Mouse (Mus musculus): ENCODE data around the gene Ptprr. TPM values are rescaled to one million over a fixed set of nuclear protein-coding genes. Genes with fewer than 3 reads are reported as not detected.

The Ptprr gene
- polyA plus RNA-seq, 1 experiment, result 1.6 TPM

DNA sequence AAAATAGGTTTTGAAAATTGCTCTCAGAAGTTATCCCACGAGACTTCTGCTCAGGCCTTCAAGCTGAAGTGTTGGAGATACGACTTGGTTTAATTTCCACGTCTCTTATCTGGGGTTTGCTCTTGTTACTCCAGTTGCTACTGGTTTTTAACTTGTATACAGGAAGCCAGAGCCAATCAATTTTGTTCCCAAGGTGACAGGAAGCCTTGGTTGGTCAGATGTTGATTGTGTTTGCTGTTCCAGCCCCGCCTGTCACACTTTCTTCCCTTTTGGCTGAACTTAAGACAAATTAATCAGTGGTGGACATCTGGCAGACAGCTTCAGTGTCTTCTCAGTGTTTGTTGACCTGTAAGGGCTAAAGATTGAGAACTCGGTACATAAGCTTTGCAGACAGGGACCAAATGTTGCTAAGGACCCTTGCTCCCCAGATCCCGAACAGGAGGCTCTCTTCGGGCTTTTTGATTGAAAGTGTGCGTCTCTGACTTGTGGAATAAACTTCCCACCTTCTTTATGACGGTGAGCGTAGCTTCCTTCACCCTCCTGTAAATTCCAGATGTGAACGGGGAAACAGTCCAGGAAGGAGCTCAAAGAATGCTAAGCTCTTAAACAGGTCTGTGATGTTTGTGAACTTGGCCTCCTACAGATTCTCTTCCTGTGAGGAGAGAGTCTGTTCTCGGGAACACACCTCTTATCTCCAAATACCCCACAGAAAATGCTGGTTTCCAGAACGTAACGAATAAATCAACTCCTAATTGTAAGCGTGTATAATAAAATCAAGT lies 187.8 kb downstream of the Ptprr start:
- Histone ChIP-seq H3K4me3 (replicated peaks; ENCODE audit: control insufficient read depth, low read depth, low read length) (no peak overlapping the region), H3K4me1 (ENCODE audit: control insufficient read depth, insufficient read depth, low read length) (no peaks in the 10 kb centered on the region; the same call in 1 of the 2 replicates), H3K27ac (ENCODE audit: control insufficient read depth, insufficient read depth, low read depth, low read length, poor library complexity) (no peak overlapping the region)
- no peak for TF ChIP-seq CTCF (IDR thresholded peaks at IDR 0.05; ENCODE audit: control insufficient read depth, insufficient read depth, low read length)
- no peak for TF ChIP-seq POLR2A (IDR thresholded peaks at IDR 0.05; ENCODE audit: borderline replicate concordance, control insufficient read depth, low read depth, low read length)
- WGBS, result 43% methylated on average over 15 of the region's 15 CpGs

DNA sequence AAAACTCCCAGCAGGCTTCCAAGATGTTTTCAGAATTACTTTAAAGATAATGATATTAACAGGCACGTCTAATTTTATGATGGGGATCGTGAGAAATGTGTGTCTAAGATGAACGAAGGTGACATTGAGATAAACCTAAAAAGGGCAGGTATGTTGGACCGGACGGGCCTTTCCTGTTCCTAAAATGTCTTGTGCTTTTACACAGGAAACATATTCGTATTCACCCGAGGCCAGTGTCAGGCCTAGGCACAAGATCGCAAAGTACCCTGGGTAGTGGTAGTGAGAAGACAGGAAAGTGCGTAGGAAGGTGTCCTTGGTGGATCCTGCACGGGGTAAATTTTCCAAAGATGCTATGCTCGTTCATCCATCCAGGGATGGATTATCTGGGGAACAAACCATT lies 188.4 kb downstream of the Ptprr start:
- 72% methylated on average over 11 of the region's 11 CpGs for WGBS

DNA sequence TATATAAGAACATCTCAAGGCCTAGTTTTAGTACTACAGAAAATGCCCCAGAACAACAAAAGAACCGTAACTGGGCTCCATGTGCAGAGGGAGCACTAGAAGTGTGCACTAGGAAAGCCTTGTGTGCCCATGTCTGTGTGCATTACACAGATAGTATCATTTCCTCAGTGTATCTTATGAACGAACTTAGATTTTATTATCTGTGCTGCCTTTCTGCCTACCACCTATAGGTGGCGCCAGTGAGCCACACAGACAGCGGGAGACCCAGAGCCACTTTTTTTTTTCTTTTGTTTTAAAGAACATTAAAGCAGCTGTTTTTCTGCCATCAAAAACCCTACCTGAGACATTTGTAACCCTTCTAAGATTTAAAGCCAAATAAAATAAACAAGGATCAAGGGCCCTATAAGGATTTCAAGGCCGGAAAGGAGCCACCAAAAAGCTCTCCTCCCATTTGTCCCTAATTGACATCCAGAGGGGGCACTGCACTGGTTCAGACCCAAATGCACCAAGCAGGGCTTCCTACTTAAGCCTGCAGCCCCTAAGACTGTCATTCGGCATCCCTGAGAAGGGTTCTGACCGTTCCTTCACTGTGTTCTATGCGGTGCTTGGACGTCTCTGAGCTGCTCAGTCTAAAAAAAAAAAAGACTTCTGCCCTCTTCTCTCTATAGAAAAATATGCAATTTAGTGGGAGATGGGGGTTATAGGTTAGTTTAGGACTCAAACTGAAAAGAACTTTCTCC lies 190.1 kb downstream of the Ptprr start:
- H3K27ac ChIP-seq (ENCODE audit: control insufficient read depth, insufficient read depth, low read depth, low read length, poor library complexity), result no peak overlapping the region
- no peaks in the 10 kb centered on the region; the same call in 1 of the 2 replicates for H3K4me1 ChIP-seq (ENCODE audit: control insufficient read depth, insufficient read depth, low read length)
- no peak overlapping the region for H3K4me3 ChIP-seq (replicated peaks; ENCODE audit: control insufficient read depth, low read depth, low read length)
- 4% methylated on average over 9 of the region's 9 CpGs for WGBS
- TF ChIP-seq POLR2A (IDR thresholded peaks at IDR 0.05; ENCODE audit: borderline replicate concordance, control insufficient read depth, low read depth, low read length) (no peak), CTCF (IDR thresholded peaks at IDR 0.05; ENCODE audit: control insufficient read depth, insufficient read depth, low read length) (peak; percentile 77)

More for the DNA sequence above, 188.4 kb downstream of the Ptprr start:
- no peak for TF ChIP-seq CTCF (IDR thresholded peaks at IDR 0.05; ENCODE audit: control insufficient read depth, insufficient read depth, low read length)
- TF ChIP-seq POLR2A (IDR thresholded peaks at IDR 0.05; ENCODE audit: borderline replicate concordance, control insufficient read depth, low read depth, low read length), result no peak
- Histone ChIP-seq H3K27ac (ENCODE audit: control insufficient read depth, insufficient read depth, low read depth, low read length, poor library complexity) (no peak overlapping the region), H3K4me3 (replicated peaks; ENCODE audit: control insufficient read depth, low read depth, low read length) (no peak overlapping the region), H3K4me1 (ENCODE audit: control insufficient read depth, insufficient read depth, low read length) (no peaks in the 10 kb centered on the region; the same call in 1 of the 2 replicates)

DNA sequence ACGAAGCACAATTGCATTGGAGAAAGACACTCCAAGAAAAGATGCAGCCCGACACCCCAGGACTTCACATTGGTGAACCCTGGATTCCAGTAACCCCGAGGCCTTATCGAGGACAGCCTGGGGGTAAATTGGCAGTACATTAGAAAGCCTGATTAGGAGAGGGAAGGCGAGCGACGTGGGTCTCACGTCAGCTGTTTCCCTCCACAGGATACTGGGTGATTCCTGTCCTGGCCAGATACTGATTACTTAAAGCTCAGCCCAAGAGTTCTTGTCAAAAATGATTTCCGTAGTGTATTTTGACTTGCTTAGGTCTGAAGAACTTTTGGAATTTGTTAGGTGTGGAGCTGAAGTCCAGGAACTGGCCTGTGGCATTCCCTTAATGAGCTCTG lies 190.7 kb downstream of the Ptprr start:
- H3K4me3 ChIP-seq (replicated peaks; ENCODE audit: control insufficient read depth, low read depth, low read length), result no peak overlapping the region
- WGBS, result 7% methylated on average over 9 of the region's 9 CpGs
- H3K4me1 ChIP-seq (ENCODE audit: control insufficient read depth, insufficient read depth, low read length), result no peaks in the 10 kb centered on the region; the same call in 1 of the 2 replicates
- no peak overlapping the region for H3K27ac ChIP-seq (ENCODE audit: control insufficient read depth, insufficient read depth, low read depth, low read length, poor library complexity)
- no peak for TF ChIP-seq CTCF (IDR thresholded peaks at IDR 0.05; ENCODE audit: control insufficient read depth, insufficient read depth, low read length)
- no peak for TF ChIP-seq POLR2A (IDR thresholded peaks at IDR 0.05; ENCODE audit: borderline replicate concordance, control insufficient read depth, low read depth, low read length)

DNA sequence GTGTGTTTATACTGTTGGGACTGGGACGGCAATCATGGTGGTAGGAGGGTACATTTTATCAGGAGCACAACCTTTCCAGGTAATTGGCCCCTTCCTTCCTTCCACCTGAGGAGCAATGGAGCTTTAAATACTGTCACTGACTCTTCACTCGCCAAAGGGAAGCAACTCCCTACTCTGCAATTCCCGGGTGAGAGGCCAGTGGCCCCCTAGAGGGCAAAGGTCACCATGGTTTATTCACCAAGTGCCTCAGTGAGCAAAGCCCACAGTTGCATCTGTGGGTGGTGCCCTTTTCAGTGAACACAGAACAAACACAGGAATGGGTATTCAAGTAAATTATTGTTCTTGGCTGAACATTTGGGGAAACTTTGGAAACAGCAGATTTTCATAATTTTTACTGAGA lies 194.1 kb downstream of the Ptprr start:
- TF ChIP-seq CTCF (IDR thresholded peaks at IDR 0.05; ENCODE audit: control insufficient read depth, insufficient read depth, low read length), result no peak
- TF ChIP-seq POLR2A (IDR thresholded peaks at IDR 0.05; ENCODE audit: borderline replicate concordance, control insufficient read depth, low read depth, low read length), result no peak
- no peak overlapping the region for H3K4me3 ChIP-seq (replicated peaks; ENCODE audit: control insufficient read depth, low read depth, low read length)
- H3K27ac ChIP-seq (ENCODE audit: control insufficient read depth, insufficient read depth, low read depth, low read length, poor library complexity), result no peak overlapping the region
- no peaks in the 10 kb centered on the region; the same call in 1 of the 2 replicates for H3K4me1 ChIP-seq (ENCODE audit: control insufficient read depth, insufficient read depth, low read length)
- 45% methylated on average over 3 of the region's 3 CpGs for WGBS

DNA sequence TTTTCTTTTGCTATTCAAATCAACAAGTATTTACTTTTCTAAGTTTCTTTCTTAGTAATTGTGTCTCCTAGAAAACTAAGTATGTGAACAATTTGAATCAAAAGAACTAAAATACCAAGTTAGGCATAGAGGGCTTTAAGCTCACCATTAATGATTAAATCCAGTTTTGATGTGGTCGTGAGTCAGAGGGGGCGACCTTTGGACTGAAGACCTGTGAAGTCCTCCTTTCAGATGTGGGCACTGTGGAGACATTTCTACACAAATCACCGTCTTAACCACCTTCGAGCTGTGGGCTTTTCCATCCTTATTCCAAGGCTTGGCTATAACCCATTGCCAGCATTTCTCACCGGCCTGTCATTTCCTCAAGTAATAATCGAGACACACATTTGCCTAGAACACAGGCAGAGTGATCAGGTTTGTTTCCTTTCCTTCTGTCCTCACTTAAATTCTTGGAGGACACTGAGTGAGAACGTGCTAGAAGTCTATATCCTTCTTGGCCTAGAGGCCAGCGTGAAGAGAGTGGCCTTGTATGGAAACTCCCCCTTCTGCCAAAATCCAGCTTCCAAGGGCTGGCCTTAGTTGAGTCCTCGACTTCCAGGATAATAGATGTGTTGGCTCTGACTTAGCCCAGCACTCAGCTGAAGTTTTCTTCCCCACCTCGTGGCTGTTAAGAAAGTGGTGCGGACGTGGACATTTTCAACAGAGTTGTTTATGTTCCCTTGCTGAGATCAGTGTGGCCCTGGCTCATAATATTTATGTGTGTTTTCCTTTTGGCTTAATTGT lies 202.5 kb downstream of the Ptprr start:
- H3K4me1 ChIP-seq (ENCODE audit: control insufficient read depth, insufficient read depth, low read length), result no peaks in the 10 kb centered on the region
- 79% methylated on average over 12 of the region's 12 CpGs for WGBS
- no peak for TF ChIP-seq POLR2A (IDR thresholded peaks at IDR 0.05; ENCODE audit: borderline replicate concordance, control insufficient read depth, low read depth, low read length)
- no peak for TF ChIP-seq CTCF (IDR thresholded peaks at IDR 0.05; ENCODE audit: control insufficient read depth, insufficient read depth, low read length)
- no peak overlapping the region for H3K4me3 ChIP-seq (replicated peaks; ENCODE audit: control insufficient read depth, low read depth, low read length)
- no peak overlapping the region for H3K27ac ChIP-seq (ENCODE audit: control insufficient read depth, insufficient read depth, low read depth, low read length, poor library complexity)

DNA sequence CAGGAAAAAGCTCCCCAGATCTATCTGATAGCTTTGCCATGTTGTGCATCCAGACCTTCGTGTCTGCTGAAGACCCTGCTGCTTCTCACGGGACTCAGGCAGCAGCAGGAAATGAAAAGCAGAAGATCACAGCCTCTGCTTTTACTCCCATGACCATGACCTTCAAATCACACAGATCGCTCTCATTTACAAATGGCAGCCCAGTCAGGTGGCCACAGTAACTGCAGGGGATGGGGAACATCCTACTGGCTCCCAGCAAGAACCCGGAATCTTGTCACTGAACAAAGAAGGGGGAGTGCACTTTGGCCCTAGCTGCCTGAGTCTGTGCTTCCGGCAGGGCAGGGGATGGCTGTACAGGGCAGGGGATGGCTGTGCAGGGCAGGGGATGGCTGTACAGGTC lies 217.3 kb downstream of the Ptprr start:
- 41% methylated on average over 5 of the region's 5 CpGs for WGBS
- TF ChIP-seq POLR2A (IDR thresholded peaks at IDR 0.05; ENCODE audit: borderline replicate concordance, control insufficient read depth, low read depth, low read length), result no peak
- no peak for TF ChIP-seq CTCF (IDR thresholded peaks at IDR 0.05; ENCODE audit: control insufficient read depth, insufficient read depth, low read length)
- H3K4me1 ChIP-seq (ENCODE audit: control insufficient read depth, insufficient read depth, low read length), result no peaks in the 10 kb centered on the region; the same call in 1 of the 2 replicates
- no peak overlapping the region for H3K4me3 ChIP-seq (replicated peaks; ENCODE audit: control insufficient read depth, low read depth, low read length)
- H3K27ac ChIP-seq (ENCODE audit: control insufficient read depth, insufficient read depth, low read depth, low read length, poor library complexity), result no peak overlapping the region

DNA sequence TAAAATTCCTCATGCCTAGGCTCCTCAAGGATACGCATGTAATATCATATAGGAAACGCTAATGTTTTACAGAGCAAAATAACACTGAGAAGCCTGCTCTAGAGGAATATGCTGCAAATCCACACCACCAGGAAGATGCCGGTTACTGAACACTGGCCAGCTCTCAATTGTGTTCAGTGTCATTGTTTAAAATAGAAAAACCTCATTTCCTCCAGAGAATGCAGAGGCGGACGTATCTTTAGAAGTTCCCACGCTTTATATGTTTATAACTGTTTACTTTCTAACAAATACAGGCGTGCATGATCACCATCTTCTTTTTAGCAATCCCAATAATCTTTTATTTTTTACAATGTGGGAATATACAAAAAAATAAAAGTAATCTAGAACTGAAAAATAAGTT lies 224.2 kb downstream of the Ptprr start:
- TF ChIP-seq CTCF (IDR thresholded peaks at IDR 0.05; ENCODE audit: control insufficient read depth, insufficient read depth, low read length), result no peak
- TF ChIP-seq POLR2A (IDR thresholded peaks at IDR 0.05; ENCODE audit: borderline replicate concordance, control insufficient read depth, low read depth, low read length), result no peak
- H3K4me3 ChIP-seq (replicated peaks; ENCODE audit: control insufficient read depth, low read depth, low read length), result no peak overlapping the region
- 28% methylated on average over 7 of the region's 7 CpGs for WGBS
- no peaks in the 10 kb centered on the region for H3K4me1 ChIP-seq (ENCODE audit: control insufficient read depth, insufficient read depth, low read length)
- no peak overlapping the region for H3K27ac ChIP-seq (ENCODE audit: control insufficient read depth, insufficient read depth, low read depth, low read length, poor library complexity)
